ENCODE assay signal across 9 mouse cellular contexts in the genomic region with DNA sequence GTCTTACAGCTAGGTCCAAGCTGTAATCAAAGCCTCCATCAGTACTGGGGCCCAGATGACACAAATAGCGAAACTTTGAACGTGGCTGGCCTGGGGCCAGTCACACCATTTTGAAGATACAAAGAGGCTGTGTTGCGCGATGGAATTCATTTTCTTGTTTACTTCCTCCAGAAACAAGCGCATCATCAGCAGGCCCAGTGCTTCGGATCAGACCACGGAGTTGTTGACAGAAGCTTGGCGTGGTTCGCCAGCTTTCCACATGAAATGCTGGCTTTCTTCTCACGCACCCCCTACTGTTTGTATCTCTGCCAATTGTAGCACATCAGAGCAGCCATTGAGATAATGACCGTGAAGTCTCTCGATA.
DNase-seq lines count a peak whose midpoint lies in the region; ATAC-seq and TF ChIP-seq lines count a peak whose summit lies in the region.
"Had no signal": no experiment of that assay in that cellular context is flagged by ENCODE, and none has a peak within 500 bp of the region (broad histone marks: within the 10 kb centered on the region; RNA-seq: fewer than 3 reads in every experiment).

No protein-coding gene starts in this region.

- ATAC-seq in limb, embryonic 15.5 days (ENCODE audit: insufficient number of reproducible peaks, low FRiP score, low TSS enrichment, low read depth): peak; percentile 60
- ATAC-seq: Patski had no signal

- H3K4me2 ChIP-seq in limb, embryonic 15.5 days: no peak overlapping the region

- no peak for TF ChIP-seq POLR2A in brain, embryonic 14.5 days (IDR thresholded peaks at IDR 0.05; ENCODE audit: borderline replicate concordance, extremely low read depth, insufficient read depth, insufficient read length, poor library complexity, severe bottlenecking)
- no peak for TF ChIP-seq POLR2A in thymus, adult 2 months (IDR thresholded peaks at IDR 0.05; ENCODE audit: control insufficient read depth, extremely low read depth, insufficient read depth, low read length, poor library complexity)

- H3K4me1 ChIP-seq in limb, embryonic 15.5 days: peaks cover 20% of the 10 kb centered on the region
- H3K4me1 ChIP-seq in thymus, adult 2 months (replicated peaks; ENCODE audit: control insufficient read depth, insufficient read depth, low read length): no peaks in the 10 kb centered on the region

- H3K36me3 ChIP-seq in limb, embryonic 15.5 days: no peaks in the 10 kb centered on the region
- no peaks in the 10 kb centered on the region for H3K36me3 ChIP-seq in thymus, adult 2 months (ENCODE audit: control insufficient read depth, insufficient read depth, low read length)

- H3K9ac ChIP-seq in limb, embryonic 15.5 days: no peak overlapping the region

- TF ChIP-seq CTCF in brain, embryonic 14.5 days (IDR thresholded peaks at IDR 0.05; ENCODE audit: borderline replicate concordance, extremely low read depth, insufficient read depth, insufficient read length): no peak
- no peak for TF ChIP-seq CTCF in thymus, adult 2 months (IDR thresholded peaks at IDR 0.05; ENCODE audit: borderline replicate concordance, control insufficient read depth, extremely low read depth, insufficient read depth, low read length, poor library complexity)

- H3K9me3 ChIP-seq in limb, embryonic 15.5 days: no peaks in the 10 kb centered on the region

- no peak overlapping the region for H3K4me3 ChIP-seq in limb, embryonic 15.5 days
- H3K4me3 ChIP-seq in thymus, adult 2 months (ENCODE audit: control insufficient read depth, insufficient read depth, low read length): no peak overlapping the region

- peak; percentile 99 for DNase-seq in brain, embryonic 14.5 days (ENCODE audit: low read depth)
- peak; percentile 44 for DNase-seq in embryo, embryonic 10 days (ENCODE audit: low spot score)
- peak; percentile 52 for DNase-seq in gastrocnemius, postnatal 14 days
- DNase-seq in kidney, postnatal 25 days: peak; percentile 13 to 42
- DNase-seq in retina, embryonic 14.5 days (ENCODE audit: low spot score): peak; percentile 11
- no peak for DNase-seq in spleen, adult 12 weeks (ENCODE audit: low spot score)
- DNase-seq in thymus, adult 2 months: no peak

- intact Hi-C loops in gastrocnemius, postnatal 14 days (cut with DNase I; ENCODE audit: low total_unique reads): no loop called here

- H3K27me3 ChIP-seq in limb, embryonic 15.5 days: peaks cover 5% of the 10 kb centered on the region; the same call in 1 of the 2 replicates
- H3K27me3 ChIP-seq in thymus, adult 2 months (ENCODE audit: control insufficient read depth, insufficient read depth, low read length): no peaks in the 10 kb centered on the region
- H3K27me3 ChIP-seq: Patski had no signal

- 41% methylated on average over 12 of the region's 12 CpGs for WGBS in limb, embryonic 15.5 days
- WGBS in thymus, adult 2 months: 92% methylated on average over 12 of the region's 12 CpGs

- no peak overlapping the region for H3K27ac ChIP-seq in limb, embryonic 15.5 days
- no peak overlapping the region for H3K27ac ChIP-seq in thymus, adult 2 months (ENCODE audit: control insufficient read depth, insufficient read depth, low read length)

Comparison
In these comparisons a context has a peak if more than half of its experiments do, and no peak if none do; other contexts are left out.
1. DNase-seq: peak in brain, embryonic 14.5 days (single experiment), embryo, embryonic 10 days (single experiment), gastrocnemius, postnatal 14 days (single experiment), kidney, postnatal 25 days (2 of 2) and retina, embryonic 14.5 days (single experiment); none in spleen, adult 12 weeks (single experiment) and thymus, adult 2 months (single experiment).